Mouse (Mus musculus) embryonic facial prominence, embryonic 12.5 days (tissue): ENCODE results near the gene Spsb2. TPM values are rescaled to one million over a fixed set of nuclear protein-coding genes. Genes with fewer than 3 reads are reported as not detected.
"Not testable (repeated sequence)": the region's sequence is repeated elsewhere in the genome, so short reads cannot be mapped to it uniquely, and the experiment has no call there.

Experiments used
- ATAC-seq: fragments of 200-750 bp; cut with Nextera tagmentation; 2 replicates; pipeline ENCODE4 v1.8.0; 2017; ENCODE audit not compliant: insufficient number of reproducible peaks, insufficient read depth, low FRiP score, low TSS enrichment
- H3K27ac ChIP-seq: fragments of 300-500 bp; sonication (generic); 2 replicates; pipeline ENCODE4 v1.5.1; 2016; ENCODE audit warnings: mild to moderate bottlenecking
- H3K27me3 ChIP-seq: fragments of 300-500 bp; sonication (generic); 2 replicates; pipeline ENCODE4 v1.6.1; 2016; ENCODE audit warnings: mild to moderate bottlenecking, moderate library complexity
- H3K36me3 ChIP-seq: fragments of 300-500 bp; sonication (generic); 2 replicates; pipeline ENCODE4 v1.6.1; 2016; ENCODE audit warnings: mild to moderate bottlenecking
- H3K4me1 ChIP-seq: fragments of 300-500 bp; sonication (generic); 2 replicates; pipeline ENCODE4 v1.6.1; 2016
- H3K4me2 ChIP-seq: fragments of 300-500 bp; sonication (generic); replicated peaks from 2 replicates; pipeline ENCODE4 v1.6.1; 2016; ENCODE audit warnings: mild to moderate bottlenecking, moderate library complexity
- H3K4me3 ChIP-seq: fragments of 300-500 bp; sonication (generic); 2 replicates; pipeline ENCODE4 v1.5.1; 2016; ENCODE audit warnings: mild to moderate bottlenecking
- H3K9ac ChIP-seq: fragments of 300-500 bp; sonication (generic); 2 replicates; pipeline ENCODE4 v1.6.1; 2016; ENCODE audit warnings: mild to moderate bottlenecking, moderate library complexity
- H3K9me3 ChIP-seq: fragments of 300-500 bp; sonication (generic); 2 replicates; pipeline ENCODE4 v1.6.1; 2016; ENCODE audit warnings: mild to moderate bottlenecking, moderate library complexity
- WGBS: fragments of 180-500 bp; shearing (Covaris S2); methylation state at CpG from one replicate; pipeline ENCODE4 v1.1.7; 2016; 5-methylcytosine and 5-hydroxymethylcytosine counted together
- polyA plus RNA-seq: library from polyadenylated mRNA; unstranded; fragments of >200 nt; fragmentation: Nextera tagmentation; extraction: Ambion mirVana; gene quantifications from 2 replicates; pipeline ENCODE4 v1.2.1, GENCODE M21; 2016

The Spsb2 gene
- polyA plus RNA-seq, 1 experiment from 2014 or later, result 10.5 TPM

- H3K4me3 ChIP-seq, result peak overlapping the region; percentile 4; the same call in 1 of the 2 replicates
- not testable (repeated sequence) for H3K27ac ChIP-seq
Observed at GRCm38 (mm10) chr6:124802400-124802799, 6.1 kb upstream of the Spsb2 start.

DNA sequence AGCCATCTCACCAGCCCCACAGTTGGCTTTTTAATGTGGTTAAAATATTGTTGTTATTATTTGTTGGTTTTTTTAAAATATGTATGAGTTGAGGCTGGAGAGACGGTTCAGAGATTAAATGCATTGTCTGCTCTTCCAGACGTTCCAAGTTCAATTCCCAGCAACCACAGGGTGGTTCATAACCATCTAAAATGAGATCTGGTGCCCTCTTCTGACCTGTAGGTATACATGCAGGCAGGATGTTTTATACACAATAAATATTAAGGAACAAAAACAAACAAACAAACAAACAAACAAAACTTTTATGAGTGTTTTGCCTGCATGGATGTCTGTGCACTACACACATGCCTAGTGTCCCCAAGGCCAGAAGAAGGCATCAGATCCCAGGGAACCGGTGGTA is 5.4 kb upstream of the Spsb2 start:
- ATAC-seq, result no peak
- H3K27ac ChIP-seq, result no peak overlapping the region

More at GRCm38 (mm10) chr6:124802400-124802799, 6.1 kb upstream of the Spsb2 start:
- not testable (repeated sequence) for H3K9ac ChIP-seq, H3K4me1 ChIP-seq, ATAC-seq, H3K36me3 ChIP-seq, H3K27me3 ChIP-seq, H3K9me3 ChIP-seq
- WGBS, result 3% methylated on average over 7 of the region's 9 CpGs
- H3K4me2 ChIP-seq, result peak overlapping the region; percentile 39

DNA sequence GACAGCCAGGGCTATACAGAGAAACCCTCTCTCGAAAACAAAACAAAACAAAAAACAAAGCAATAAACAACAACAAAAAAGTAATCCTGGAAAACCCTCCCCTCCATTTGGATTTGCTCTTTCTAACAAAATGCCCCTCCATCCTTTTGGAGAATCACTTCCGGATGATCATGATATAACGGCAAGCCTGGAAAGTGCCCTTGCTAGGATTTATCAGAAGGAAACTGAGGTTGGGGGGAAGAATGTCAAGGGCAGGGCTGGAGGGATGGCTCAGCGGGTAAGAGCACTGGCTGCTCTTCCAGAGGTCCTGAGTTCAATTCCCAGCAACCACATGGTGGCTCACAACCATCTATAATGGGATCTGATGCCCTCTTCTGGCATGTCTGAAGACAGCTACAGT is 4.8 kb upstream of the Spsb2 start:
- not testable (repeated sequence) for H3K4me1 ChIP-seq, H3K9me3 ChIP-seq, H3K27ac ChIP-seq, H3K27me3 ChIP-seq, H3K4me3 ChIP-seq, ATAC-seq, H3K4me2 ChIP-seq, H3K36me3 ChIP-seq, H3K9ac ChIP-seq
- 92% methylated on average over 4 of the region's 4 CpGs for WGBS

More for the DNA sequence above, 5.4 kb upstream of the Spsb2 start:
- H3K4me1 ChIP-seq, result peaks cover 9% of the 10 kb centered on the region; the same call in 1 of the 2 replicates
- no peaks in the 10 kb centered on the region for H3K9me3 ChIP-seq
- H3K27me3 ChIP-seq, result no peaks in the 10 kb centered on the region
- no peak overlapping the region for H3K4me3 ChIP-seq
- no peaks in the 10 kb centered on the region for H3K36me3 ChIP-seq
- 78% methylated on average over 3 of the region's 3 CpGs for WGBS
- H3K9ac ChIP-seq, result no peak overlapping the region
- no peak overlapping the region for H3K4me2 ChIP-seq

GRCm38 (mm10) chr6:124804341-124804740 is 4.1 kb upstream of the Spsb2 start:
- no peak overlapping the region for H3K4me2 ChIP-seq
- no peak overlapping the region for H3K4me3 ChIP-seq
- H3K27ac ChIP-seq, result no peak overlapping the region
- H3K9ac ChIP-seq, result no peak overlapping the region
- peaks cover 9% of the 10 kb centered on the region; the same call in 1 of the 2 replicates for H3K4me1 ChIP-seq
- no peak for ATAC-seq
- no peaks in the 10 kb centered on the region for H3K9me3 ChIP-seq
- no peaks in the 10 kb centered on the region for H3K36me3 ChIP-seq
- WGBS, result 86% methylated on average over 3 of the region's 3 CpGs
- H3K27me3 ChIP-seq, result no peaks in the 10 kb centered on the region

DNA sequence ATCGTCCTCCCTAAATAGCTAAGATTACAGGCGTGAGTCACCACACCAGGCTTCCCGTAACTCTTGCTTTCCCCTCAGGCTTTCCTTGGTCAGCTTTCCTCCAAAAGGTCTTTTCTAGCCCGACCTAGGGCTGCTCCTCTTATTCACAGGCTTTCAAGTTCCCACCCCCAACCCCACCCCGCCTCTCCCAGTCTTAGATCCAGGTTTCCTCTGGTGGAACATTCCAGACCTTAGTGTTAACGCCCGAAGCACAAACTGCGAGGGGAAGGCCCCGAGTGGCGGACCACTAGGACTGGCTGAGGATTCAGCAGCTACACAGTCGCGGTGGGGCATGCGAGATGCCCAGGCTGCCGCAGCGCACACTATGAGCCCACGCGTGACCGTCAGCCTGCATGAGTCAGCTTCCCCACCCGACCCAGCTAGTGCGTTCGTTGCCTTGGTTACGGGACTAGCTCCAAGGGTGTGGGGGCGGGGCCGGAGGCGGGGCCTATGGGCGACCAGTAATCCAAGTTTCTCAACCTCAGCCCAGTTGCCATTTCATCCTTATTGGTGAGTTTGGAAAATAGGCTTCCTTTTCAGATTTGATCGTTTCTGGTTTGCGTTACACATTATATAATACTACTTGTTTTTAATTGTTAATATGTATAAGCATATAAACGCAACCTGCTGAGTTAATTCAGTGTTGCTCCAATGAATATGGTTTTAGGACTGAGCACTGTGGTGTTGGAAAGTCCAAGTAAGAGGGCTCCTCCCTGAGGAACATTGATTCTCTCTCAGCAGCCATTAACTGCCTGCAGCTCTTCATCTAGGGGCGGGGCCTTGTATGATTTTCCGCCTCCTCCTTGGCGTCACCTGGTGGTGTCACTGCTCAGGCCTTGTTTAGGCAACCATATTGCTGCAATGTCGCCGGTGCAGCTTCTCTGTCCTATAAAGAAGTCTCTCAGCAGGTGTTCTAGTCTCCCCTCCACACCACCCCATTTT is 2.8 kb upstream of the Spsb2 start:
- Histone ChIP-seq H3K27me3 (no peaks in the 10 kb centered on the region), H3K4me2 (peak overlapping the region; percentile 74), H3K9ac (peak overlapping the region; percentile 50), H3K4me1 (peaks cover 20% of the 10 kb centered on the region), H3K9me3 (no peaks in the 10 kb centered on the region), H3K36me3 (peaks cover 6% of the 10 kb centered on the region), H3K4me3 (peak overlapping the region; percentile 44), H3K27ac (peak overlapping the region; percentile 89)
- ATAC-seq, result peak; percentile 67
- WGBS, result 1% methylated on average over 34 of the region's 34 CpGs

DNA sequence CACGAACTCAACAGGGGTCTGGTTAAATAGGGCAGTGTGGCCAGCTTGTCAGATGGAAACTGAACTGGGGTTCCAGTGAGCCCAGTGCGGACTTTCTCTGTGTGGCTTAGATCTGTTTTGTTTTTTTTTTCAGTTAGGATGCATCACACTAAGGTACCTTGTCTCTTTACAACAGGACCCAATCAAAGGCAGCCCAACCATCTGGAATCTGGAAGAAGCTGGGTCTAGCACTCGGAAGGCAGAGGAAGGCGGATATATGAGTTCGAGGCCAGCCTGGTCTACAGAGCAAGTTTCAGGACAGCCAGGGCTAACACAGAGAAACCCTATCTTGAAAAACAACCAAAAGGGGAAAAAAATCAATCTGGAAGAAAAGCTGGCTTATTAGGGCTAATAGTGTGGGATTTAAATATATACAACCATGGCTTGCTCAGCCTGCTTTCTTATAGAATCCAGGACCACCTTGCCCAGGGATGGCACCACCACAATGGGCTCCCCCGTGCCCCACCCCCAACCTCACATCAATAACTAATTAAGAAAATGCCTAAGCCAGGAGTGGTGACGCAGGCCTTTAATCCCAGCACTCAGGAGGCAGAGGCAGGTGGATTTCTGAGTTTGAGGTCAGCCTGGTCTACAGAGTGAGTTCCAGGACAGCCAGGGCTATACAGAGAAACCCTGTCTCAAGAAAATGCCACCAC is 1.9 kb upstream of the Spsb2 start:
- Histone ChIP-seq H3K4me1 (peaks cover 20% of the 10 kb centered on the region), H3K4me2 (peak overlapping the region; percentile 74), H3K27me3 (no peaks in the 10 kb centered on the region), H3K9ac (no peak overlapping the region), H3K4me3 (peak overlapping the region; percentile 44), H3K27ac (peak overlapping the region; percentile 89), H3K36me3 (peaks cover 13% of the 10 kb centered on the region), H3K9me3 (no peaks in the 10 kb centered on the region)
- WGBS, result 76% methylated on average over 7 of the region's 7 CpGs
- ATAC-seq, result no peak

DNA sequence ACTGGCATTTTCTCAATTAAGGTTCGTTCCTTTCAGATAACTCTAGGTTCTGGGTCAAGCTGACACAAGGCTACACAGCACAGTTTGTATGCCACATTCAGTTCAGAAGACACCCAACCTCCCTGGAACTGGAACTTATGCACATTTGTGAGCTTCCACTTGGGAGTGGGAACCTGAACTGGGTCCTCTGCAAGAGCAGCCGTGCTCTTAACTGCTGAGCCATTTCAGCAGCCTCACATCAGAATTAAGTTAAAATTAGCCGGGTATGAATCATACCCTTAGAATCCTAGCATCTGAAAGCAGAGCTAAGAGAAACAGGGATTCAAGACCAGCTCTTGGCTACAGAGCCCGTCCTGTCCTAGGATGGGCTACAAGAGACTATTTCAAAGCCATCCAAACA is 1.1 kb upstream of the Spsb2 start:
- no peak overlapping the region for H3K4me2 ChIP-seq
- no peaks in the 10 kb centered on the region for H3K27me3 ChIP-seq
- peaks cover 21% of the 10 kb centered on the region for H3K36me3 ChIP-seq
- WGBS, result 79% methylated on average over 4 of the region's 4 CpGs
- H3K4me3 ChIP-seq, result no peak overlapping the region
- peaks cover 25% of the 10 kb centered on the region for H3K4me1 ChIP-seq
- no peaks in the 10 kb centered on the region for H3K9me3 ChIP-seq
- no peak for ATAC-seq
- no peak overlapping the region for H3K27ac ChIP-seq
- no peak overlapping the region for H3K9ac ChIP-seq

DNA sequence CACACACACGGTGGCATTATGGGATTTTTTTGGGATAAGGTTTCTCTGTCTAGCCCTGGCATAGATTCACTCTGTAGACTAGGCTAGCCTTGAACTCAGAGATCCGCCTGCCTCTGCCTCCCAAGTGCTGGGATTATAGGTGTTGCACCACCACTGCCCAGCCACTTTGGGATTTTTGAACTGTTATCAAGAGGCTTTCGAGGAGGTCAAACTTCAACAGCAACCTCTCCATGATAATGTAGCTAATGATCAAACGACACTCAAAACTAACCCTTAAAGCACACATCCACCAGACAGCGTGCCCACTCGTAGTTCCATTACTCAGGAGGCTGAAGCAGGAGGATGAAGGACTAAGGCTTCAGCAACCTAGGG is 489 bp upstream of the Spsb2 start:
- Histone ChIP-seq H3K27me3 (no peaks in the 10 kb centered on the region), H3K9ac (no peak overlapping the region), H3K4me1 (peaks cover 31% of the 10 kb centered on the region), H3K4me3 (peak overlapping the region; percentile 60; the same call in 1 of the 2 replicates), H3K27ac (peak overlapping the region; percentile 91), H3K9me3 (no peaks in the 10 kb centered on the region), H3K36me3 (peaks cover 21% of the 10 kb centered on the region), H3K4me2 (peak overlapping the region; percentile 98)
- no peak for ATAC-seq
- 81% methylated on average over 6 of the region's 6 CpGs for WGBS

- peak; percentile 3; the same call in 1 of the 2 replicates for ATAC-seq
- H3K4me1 ChIP-seq, result peaks cover 33% of the 10 kb centered on the region
- peaks cover 21% of the 10 kb centered on the region for H3K36me3 ChIP-seq
- no peaks in the 10 kb centered on the region for H3K27me3 ChIP-seq
- H3K4me2 ChIP-seq, result peak overlapping the region; percentile 98
- peak overlapping the region; percentile 74 for H3K9ac ChIP-seq
- no peaks in the 10 kb centered on the region for H3K9me3 ChIP-seq
- H3K27ac ChIP-seq, result peak overlapping the region; percentile 91
- peak overlapping the region; percentile 60 for H3K4me3 ChIP-seq
- WGBS, result under 1% methylated on average over 35 of the region's 35 CpGs
Observed at GRCm38 (mm10) chr6:124809052-124809774, 752 bp downstream of the Spsb2 start.

GRCm38 (mm10) chr6:124809775-124810538 is 1.5 kb downstream of the Spsb2 start:
- WGBS, result 47% methylated on average over 14 of the region's 14 CpGs
- no peaks in the 10 kb centered on the region for H3K9me3 ChIP-seq
- peak overlapping the region; percentile 98 for H3K4me2 ChIP-seq
- peaks cover 40% of the 10 kb centered on the region for H3K4me1 ChIP-seq
- peak overlapping the region; percentile 60 for H3K4me3 ChIP-seq
- peaks cover 21% of the 10 kb centered on the region for H3K36me3 ChIP-seq
- H3K27me3 ChIP-seq, result no peaks in the 10 kb centered on the region
- ATAC-seq, result no peak
- peak overlapping the region; percentile 91 for H3K27ac ChIP-seq
- peak overlapping the region; percentile 74 for H3K9ac ChIP-seq
